Mouse (Mus musculus): ENCODE measurements around the gene Ralgapb. TPM values are rescaled to one million over a fixed set of nuclear protein-coding genes. Genes with fewer than 3 reads are reported as not detected.

Ralgapb gene
- polyA plus RNA-seq, 1 experiment: 10.8 TPM

DNA sequence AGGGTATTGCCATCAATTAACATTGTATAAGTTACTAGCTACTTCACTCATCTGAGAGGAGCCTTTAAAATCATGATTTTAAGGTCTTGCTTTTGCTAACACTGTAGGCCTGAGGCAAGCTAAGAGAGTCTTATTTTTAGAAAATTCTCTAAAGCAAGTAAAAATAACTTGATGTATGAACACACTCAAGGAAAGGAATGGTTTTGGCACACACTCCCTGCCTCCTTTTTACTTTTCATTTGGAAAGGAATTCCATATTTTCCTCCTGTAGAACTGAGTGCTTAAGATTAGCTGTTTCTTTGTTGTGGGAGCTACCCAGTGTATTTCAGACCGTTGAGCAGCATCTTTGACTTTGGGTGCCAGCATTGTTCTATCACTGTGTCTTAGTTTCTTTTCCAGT lies 64.5 kb downstream of the Ralgapb start:
- Histone ChIP-seq H3K79me2 (ENCODE audit: control insufficient read depth, insufficient read depth) (no peaks in the 10 kb centered on the region), H3K36me3 (ENCODE audit: control insufficient read depth, insufficient read depth) (peaks cover 27% of the 10 kb centered on the region), H3K4me2 (ENCODE audit: low read depth) (no peak overlapping the region), H3K4me3 (no peak overlapping the region), H3K27me3 (ENCODE audit: control insufficient read depth, insufficient read depth, insufficient read length) (no peaks in the 10 kb centered on the region), H3ac (ENCODE audit: control insufficient read depth, insufficient read length) (no peak overlapping the region)
- no peak for TF ChIP-seq TCF12 (IDR thresholded peaks at IDR 0.05; ENCODE audit: insufficient read depth, poor library complexity, severe bottlenecking)
- TF ChIP-seq MYOG (IDR thresholded peaks at IDR 0.05; ENCODE audit: control insufficient read depth in 1 of 3, insufficient read depth in 1 of 3, insufficient read length in 2 of 3, low read depth in 2 of 3): no peak
- no peak for TF ChIP-seq POLR2AphosphoS2 (IDR thresholded peaks at IDR 0.05; ENCODE audit: insufficient read length, low read depth)
- no peak for TF ChIP-seq USF1 (IDR thresholded peaks at IDR 0.05; ENCODE audit: low read depth)
- no peak for TF ChIP-seq E2F4 (IDR thresholded peaks at IDR 0.05; ENCODE audit: insufficient read depth)
- no peak for TF ChIP-seq MAX (IDR thresholded peaks at IDR 0.05; ENCODE audit: low read depth)
- TF ChIP-seq POLR2A (IDR thresholded peaks at IDR 0.05; ENCODE audit: insufficient read length, low read depth): no peak
- TF ChIP-seq TCF3 (IDR thresholded peaks at IDR 0.05; ENCODE audit: insufficient read length, low read depth): no peak
- no peak for TF ChIP-seq REST (IDR thresholded peaks at IDR 0.05; ENCODE audit: insufficient read depth, insufficient read length)
- no peak for TF ChIP-seq CEBPB (IDR thresholded peaks at IDR 0.05; ENCODE audit: insufficient read depth, poor library complexity, severe bottlenecking)
- TF ChIP-seq MYOD1 (IDR thresholded peaks at IDR 0.05; ENCODE audit: control insufficient read depth in 1 of 3, insufficient read length in 2 of 3, low read depth in 2 of 3): no peak
- no peak for TF ChIP-seq SRF (IDR thresholded peaks at IDR 0.05; ENCODE audit: control insufficient read depth, insufficient read length, low read depth)

DNA sequence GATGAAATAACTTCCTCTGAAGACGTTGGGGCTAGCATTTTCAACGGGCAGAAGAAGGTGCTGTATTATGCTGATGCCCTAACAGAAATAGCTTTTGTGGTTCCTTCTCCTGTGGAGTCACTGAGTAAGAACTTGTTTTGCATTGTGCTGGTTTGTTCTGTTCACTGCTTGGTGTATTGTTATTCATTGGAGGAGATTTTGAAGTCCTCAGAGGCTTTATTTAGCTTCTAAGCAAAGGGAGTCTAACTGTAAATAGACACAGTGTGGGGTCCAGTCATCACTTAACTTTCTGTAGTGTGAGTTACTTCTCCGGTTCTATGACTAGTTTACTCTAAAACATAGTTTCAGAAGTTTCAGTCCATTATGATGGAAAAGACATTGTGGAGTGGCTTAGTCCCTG lies 68.0 kb downstream of the Ralgapb start:
- Histone ChIP-seq H3K79me2 (ENCODE audit: control insufficient read depth, insufficient read depth) (no peaks in the 10 kb centered on the region), H3K36me3 (ENCODE audit: control insufficient read depth, insufficient read depth) (peaks cover 23% of the 10 kb centered on the region), H3K4me2 (ENCODE audit: low read depth) (no peak overlapping the region), H3K4me3 (no peak overlapping the region), H3K27me3 (ENCODE audit: control insufficient read depth, insufficient read depth, insufficient read length) (no peaks in the 10 kb centered on the region), H3ac (ENCODE audit: control insufficient read depth, insufficient read length) (no peak overlapping the region)
- TF ChIP-seq REST (IDR thresholded peaks at IDR 0.05; ENCODE audit: insufficient read depth, insufficient read length) (no peak), POLR2A (IDR thresholded peaks at IDR 0.05; ENCODE audit: insufficient read length, low read depth) (no peak), E2F4 (IDR thresholded peaks at IDR 0.05; ENCODE audit: insufficient read depth) (no peak), USF1 (IDR thresholded peaks at IDR 0.05; ENCODE audit: low read depth) (no peak), TCF3 (IDR thresholded peaks at IDR 0.05; ENCODE audit: insufficient read length, low read depth) (no peak), CEBPB (IDR thresholded peaks at IDR 0.05; ENCODE audit: insufficient read depth, poor library complexity, severe bottlenecking) (no peak), MAX (IDR thresholded peaks at IDR 0.05; ENCODE audit: low read depth) (no peak), SRF (IDR thresholded peaks at IDR 0.05; ENCODE audit: control insufficient read depth, insufficient read length, low read depth) (no peak), TCF12 (IDR thresholded peaks at IDR 0.05; ENCODE audit: insufficient read depth, poor library complexity, severe bottlenecking) (no peak), MYOG (IDR thresholded peaks at IDR 0.05; ENCODE audit: control insufficient read depth in 1 of 3, insufficient read depth in 1 of 3, insufficient read length in 2 of 3, low read depth in 2 of 3) (no peak), POLR2AphosphoS2 (IDR thresholded peaks at IDR 0.05; ENCODE audit: insufficient read length, low read depth) (no peak), MYOD1 (IDR thresholded peaks at IDR 0.05; ENCODE audit: control insufficient read depth in 1 of 3, insufficient read length in 2 of 3, low read depth in 2 of 3) (no peak)

DNA sequence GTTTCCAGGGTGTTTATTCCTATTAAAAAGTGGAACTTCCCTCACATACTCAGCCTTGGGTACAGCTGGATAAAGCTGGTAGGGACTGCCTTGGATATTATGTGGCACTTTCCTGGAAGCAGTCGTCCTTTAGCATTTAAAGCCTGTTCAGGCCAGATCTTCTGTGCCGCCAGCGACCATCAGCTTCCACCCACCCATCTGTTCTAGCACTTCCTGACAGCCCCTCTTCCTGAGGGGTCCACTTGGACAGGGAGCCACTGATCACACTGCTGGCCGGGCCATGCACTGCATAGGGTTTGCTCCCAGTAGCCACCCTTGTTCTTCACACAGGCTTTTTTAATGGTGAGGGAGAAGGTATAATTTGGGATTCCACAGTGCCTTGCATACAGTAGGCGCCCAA lies 88.8 kb downstream of the Ralgapb start:
- TF ChIP-seq USF1 (IDR thresholded peaks at IDR 0.05; ENCODE audit: low read depth) (no peak), TCF12 (IDR thresholded peaks at IDR 0.05; ENCODE audit: insufficient read depth, poor library complexity, severe bottlenecking) (no peak), CEBPB (IDR thresholded peaks at IDR 0.05; ENCODE audit: insufficient read depth, poor library complexity, severe bottlenecking) (no peak), MYOD1 (IDR thresholded peaks at IDR 0.05; ENCODE audit: control insufficient read depth in 1 of 3, insufficient read length in 2 of 3, low read depth in 2 of 3) (no peak), MYOG (IDR thresholded peaks at IDR 0.05; ENCODE audit: control insufficient read depth in 1 of 3, insufficient read depth in 1 of 3, insufficient read length in 2 of 3, low read depth in 2 of 3) (no peak), TCF3 (IDR thresholded peaks at IDR 0.05; ENCODE audit: insufficient read length, low read depth) (no peak), MAX (IDR thresholded peaks at IDR 0.05; ENCODE audit: low read depth) (no peak), REST (IDR thresholded peaks at IDR 0.05; ENCODE audit: insufficient read depth, insufficient read length) (no peak), POLR2A (IDR thresholded peaks at IDR 0.05; ENCODE audit: insufficient read length, low read depth) (no peak), POLR2AphosphoS2 (IDR thresholded peaks at IDR 0.05; ENCODE audit: insufficient read length, low read depth) (no peak)
- Histone ChIP-seq H3K4me2 (ENCODE audit: low read depth) (no peak overlapping the region), H3K36me3 (ENCODE audit: control insufficient read depth, insufficient read depth) (peaks cover 20% of the 10 kb centered on the region), H3K27me3 (ENCODE audit: control insufficient read depth, insufficient read depth, insufficient read length) (no peaks in the 10 kb centered on the region), H3ac (ENCODE audit: control insufficient read depth, insufficient read length) (no peak overlapping the region), H3K4me3 (no peak overlapping the region), H3K79me2 (ENCODE audit: control insufficient read depth, insufficient read depth) (no peaks in the 10 kb centered on the region)

DNA sequence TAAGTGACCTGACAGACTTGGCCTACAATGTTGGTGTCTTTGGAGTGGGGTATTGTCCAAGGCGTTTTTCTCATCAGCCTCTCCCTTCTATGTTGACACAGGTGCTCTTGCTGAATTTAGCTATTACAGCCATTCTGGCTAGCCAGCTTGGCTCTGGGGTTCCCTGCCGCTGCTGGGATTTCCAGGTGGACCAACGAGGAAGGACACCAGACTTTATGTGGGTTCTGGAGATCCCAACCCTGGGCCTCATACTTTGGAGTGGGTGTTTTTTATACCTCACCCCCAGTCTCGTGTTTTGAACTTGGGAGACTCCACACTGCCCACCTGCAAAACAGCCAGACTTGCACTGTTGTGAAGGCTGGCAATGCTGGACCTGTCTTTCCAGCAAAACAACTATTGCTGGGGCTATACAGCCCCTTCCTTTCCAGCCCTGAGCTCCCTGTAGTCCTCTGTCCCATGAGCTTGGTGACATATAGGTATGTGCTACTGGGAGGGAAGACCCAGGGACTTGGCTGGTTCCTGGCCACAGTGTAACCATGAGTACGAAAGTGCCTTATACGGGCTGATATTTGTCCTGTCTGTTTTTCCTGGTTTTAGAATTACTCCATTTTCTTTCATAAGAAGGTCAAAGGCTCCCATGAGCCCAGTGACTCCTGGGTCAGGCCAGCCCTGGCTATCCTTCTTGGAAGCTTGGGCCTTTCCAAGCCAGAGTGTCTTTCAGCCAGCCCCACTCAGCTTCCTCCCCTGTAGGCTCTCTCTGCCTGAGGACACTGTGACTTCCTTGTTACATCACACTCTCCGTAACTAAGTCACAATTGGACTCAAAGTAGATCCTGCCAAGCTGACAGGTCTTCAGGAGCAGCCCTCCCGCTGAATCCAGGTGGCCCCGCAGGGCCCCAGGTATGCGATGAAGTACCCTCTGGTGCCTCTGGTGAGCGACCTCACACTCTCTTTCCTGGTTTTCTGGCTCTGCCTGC lies 92.5 kb downstream of the Ralgapb start, which contains the start of gene Adig:
Gene Adig, plus strand, starts transcription at position 777 of the 977 bp plus-strand sequence.
- TF ChIP-seq MYOG (IDR thresholded peaks at IDR 0.05; ENCODE audit: control insufficient read depth in 1 of 3, insufficient read depth in 1 of 3, insufficient read length in 2 of 3, low read depth in 2 of 3) (no peak), POLR2AphosphoS2 (IDR thresholded peaks at IDR 0.05; ENCODE audit: insufficient read length, low read depth) (no peak), MYOD1 (IDR thresholded peaks at IDR 0.05; ENCODE audit: control insufficient read depth in 1 of 3, insufficient read length in 2 of 3, low read depth in 2 of 3) (no peak), TCF12 (IDR thresholded peaks at IDR 0.05; ENCODE audit: insufficient read depth, poor library complexity, severe bottlenecking) (no peak), E2F4 (IDR thresholded peaks at IDR 0.05; ENCODE audit: insufficient read depth) (no peak), USF1 (IDR thresholded peaks at IDR 0.05; ENCODE audit: low read depth) (no peak), REST (IDR thresholded peaks at IDR 0.05; ENCODE audit: insufficient read depth, insufficient read length) (no peak)
- H3K36me3 ChIP-seq (ENCODE audit: control insufficient read depth, insufficient read depth): peaks cover 7% of the 10 kb centered on the region
- H3K4me3 ChIP-seq: no peak within 1 kb of the TSS
- H3K79me2 ChIP-seq (ENCODE audit: control insufficient read depth, insufficient read depth): no peaks in the 10 kb centered on the region
- no peak within 1 kb of the TSS for H3K4me2 ChIP-seq (ENCODE audit: low read depth)
- no peaks in the 10 kb centered on the region for H3K27me3 ChIP-seq (ENCODE audit: control insufficient read depth, insufficient read depth, insufficient read length)
- no peak within 1 kb of the TSS for H3ac ChIP-seq (ENCODE audit: control insufficient read depth, insufficient read length)

All from myocyte (in vitro differentiated cells).